Mouse (Mus musculus): Measurements from ENCODE around the gene Car8. TPM values are rescaled to one million over a fixed set of nuclear protein-coding genes. Genes with fewer than 3 reads are reported as not detected.

The Car8 gene
- polyA plus RNA-seq (2015; fragmentation: Nextera tagmentation; extraction: Ambion mirVana): 40.8 and 44.2 TPM in 2 replicates

- Histone ChIP-seq H3K36me3 (no peaks in the 10 kb centered on the region), H3K27me3 (replicated peaks) (no peaks in the 10 kb centered on the region), H3K27ac (peak within 1 kb of the TSS; percentile 51; the same call in 1 of the 2 replicates), H3K4me2 (replicated peaks) (peak within 1 kb of the TSS; percentile 99), H3K9me3 (no peaks in the 10 kb centered on the region), H3K4me3 (replicated peaks) (peak within 1 kb of the TSS; percentile 71), H3K4me1 (replicated peaks) (peaks cover 3% of the 10 kb centered on the region; the same call in 1 of the 2 replicates), H3K9ac (peak within 1 kb of the TSS; percentile 67)
- ATAC-seq: peak; percentile 91
- WGBS: 1% methylated on average over 49 of the region's 49 CpGs
Observed at GRCm38 (mm10) chr4:8238560-8239305, at the start of gene Car8. Car8 (minus strand) TSS chr4:8239041.

- Histone ChIP-seq H3K4me3 (replicated peaks) (no peak overlapping the region), H3K27me3 (replicated peaks) (no peaks in the 10 kb centered on the region), H3K27ac (no peak overlapping the region), H3K4me2 (replicated peaks) (no peak overlapping the region), H3K9me3 (no peaks in the 10 kb centered on the region), H3K9ac (no peak overlapping the region), H3K36me3 (no peaks in the 10 kb centered on the region), H3K4me1 (replicated peaks) (no peaks in the 10 kb centered on the region)
- 89% methylated on average over 1 of the region's 1 CpGs for WGBS
- no peak for ATAC-seq
Observed at GRCm38 (mm10) chr4:8284934-8285333, 46.1 kb upstream of the Car8 start.

GRCm38 (mm10) chr4:8278159-8278558, 39.3 kb upstream of the Car8 start:
- Histone ChIP-seq H3K9me3 (no peaks in the 10 kb centered on the region), H3K36me3 (no peaks in the 10 kb centered on the region), H3K9ac (no peak overlapping the region), H3K27ac (no peak overlapping the region), H3K4me2 (replicated peaks) (no peak overlapping the region), H3K4me1 (replicated peaks) (no peaks in the 10 kb centered on the region), H3K4me3 (replicated peaks) (no peak overlapping the region), H3K27me3 (replicated peaks) (no peaks in the 10 kb centered on the region)
- ATAC-seq: no peak
- WGBS: 95% methylated on average over 2 of the region's 2 CpGs

GRCm38 (mm10) chr4:8249805-8250204, 11.0 kb upstream of the Car8 start:
- Histone ChIP-seq H3K4me3 (replicated peaks) (no peak overlapping the region), H3K9me3 (no peaks in the 10 kb centered on the region), H3K36me3 (no peaks in the 10 kb centered on the region), H3K4me2 (replicated peaks) (no peak overlapping the region), H3K9ac (no peak overlapping the region), H3K4me1 (replicated peaks) (no peaks in the 10 kb centered on the region), H3K27me3 (replicated peaks) (no peaks in the 10 kb centered on the region), H3K27ac (no peak overlapping the region)
- WGBS: 92% methylated on average over 3 of the region's 3 CpGs
- ATAC-seq: no peak

GRCm38 (mm10) chr4:8245495-8246063, 6.7 kb upstream of the Car8 start:
- H3K4me3 ChIP-seq (replicated peaks): no peak overlapping the region
- peak; percentile 89 for ATAC-seq
- no peaks in the 10 kb centered on the region for H3K36me3 ChIP-seq
- H3K9ac ChIP-seq: no peak overlapping the region
- WGBS: 26% methylated on average over 1 of the region's 1 CpGs
- no peaks in the 10 kb centered on the region for H3K27me3 ChIP-seq (replicated peaks)
- no peaks in the 10 kb centered on the region for H3K9me3 ChIP-seq
- no peak overlapping the region for H3K27ac ChIP-seq
- H3K4me1 ChIP-seq (replicated peaks): no peaks in the 10 kb centered on the region
- no peak overlapping the region for H3K4me2 ChIP-seq (replicated peaks)

GRCm38 (mm10) chr4:8245062-8245461, 6.2 kb upstream of the Car8 start:
- no peak overlapping the region for H3K4me3 ChIP-seq (replicated peaks)
- no peaks in the 10 kb centered on the region for H3K27me3 ChIP-seq (replicated peaks)
- no peak overlapping the region for H3K4me2 ChIP-seq (replicated peaks)
- peak; percentile 59 for ATAC-seq
- H3K36me3 ChIP-seq: no peaks in the 10 kb centered on the region
- H3K9me3 ChIP-seq: no peaks in the 10 kb centered on the region
- WGBS: 65% methylated on average over 3 of the region's 3 CpGs
- H3K4me1 ChIP-seq (replicated peaks): no peaks in the 10 kb centered on the region
- H3K9ac ChIP-seq: no peak overlapping the region
- H3K27ac ChIP-seq: no peak overlapping the region

GRCm38 (mm10) chr4:8239699-8240098, 858 bp upstream of the Car8 start:
- Histone ChIP-seq H3K9ac (no peak overlapping the region), H3K36me3 (no peaks in the 10 kb centered on the region), H3K4me2 (replicated peaks) (peak overlapping the region; percentile 99), H3K9me3 (no peaks in the 10 kb centered on the region), H3K27ac (no peak overlapping the region), H3K4me1 (replicated peaks) (peaks cover 3% of the 10 kb centered on the region; the same call in 1 of the 2 replicates), H3K27me3 (replicated peaks) (no peaks in the 10 kb centered on the region), H3K4me3 (replicated peaks) (no peak overlapping the region)
- peak; percentile 44 for ATAC-seq
- WGBS: 47% methylated on average over 11 of the region's 11 CpGs

GRCm38 (mm10) chr4:8239306-8239670, 447 bp upstream of the Car8 start:
- H3K27ac ChIP-seq: peak overlapping the region; percentile 51; the same call in 1 of the 2 replicates
- no peaks in the 10 kb centered on the region for H3K36me3 ChIP-seq
- H3K27me3 ChIP-seq (replicated peaks): no peaks in the 10 kb centered on the region
- H3K4me2 ChIP-seq (replicated peaks): peak overlapping the region; percentile 99
- ATAC-seq: peak; percentile 87
- H3K4me1 ChIP-seq (replicated peaks): peaks cover 3% of the 10 kb centered on the region; the same call in 1 of the 2 replicates
- no peaks in the 10 kb centered on the region for H3K9me3 ChIP-seq
- peak overlapping the region; percentile 67 for H3K9ac ChIP-seq
- H3K4me3 ChIP-seq (replicated peaks): peak overlapping the region; percentile 71
- 21% methylated on average over 11 of the region's 11 CpGs for WGBS

- Histone ChIP-seq H3K36me3 (no peaks in the 10 kb centered on the region), H3K9me3 (no peaks in the 10 kb centered on the region), H3K9ac (no peak overlapping the region), H3K27me3 (replicated peaks) (no peaks in the 10 kb centered on the region), H3K4me2 (replicated peaks) (peak overlapping the region; percentile 24; the same call in 1 of the 2 replicates), H3K4me1 (replicated peaks) (peaks cover 8% of the 10 kb centered on the region; the same call in 1 of the 2 replicates), H3K27ac (peak overlapping the region; percentile 48; the same call in 1 of the 2 replicates), H3K4me3 (replicated peaks) (no peak overlapping the region)
- WGBS: 50% methylated on average over 12 of the region's 12 CpGs
- ATAC-seq: peak; percentile 52
Observed at GRCm38 (mm10) chr4:8232393-8233111, 6.3 kb downstream of the Car8 start.

GRCm38 (mm10) chr4:8231291-8231871, 7.5 kb downstream of the Car8 start:
- WGBS: 75% methylated on average over 5 of the region's 5 CpGs
- no peaks in the 10 kb centered on the region for H3K27me3 ChIP-seq (replicated peaks)
- peaks cover 8% of the 10 kb centered on the region; the same call in 1 of the 2 replicates for H3K4me1 ChIP-seq (replicated peaks)
- no peak overlapping the region for H3K27ac ChIP-seq
- no peak overlapping the region for H3K9ac ChIP-seq
- no peak overlapping the region for H3K4me3 ChIP-seq (replicated peaks)
- H3K4me2 ChIP-seq (replicated peaks): no peak overlapping the region
- H3K9me3 ChIP-seq: no peaks in the 10 kb centered on the region
- H3K36me3 ChIP-seq: no peaks in the 10 kb centered on the region
- ATAC-seq: peak; percentile 75

- no peak overlapping the region for H3K4me3 ChIP-seq (replicated peaks)
- no peaks in the 10 kb centered on the region for H3K9me3 ChIP-seq
- no peak overlapping the region for H3K4me2 ChIP-seq (replicated peaks)
- H3K27ac ChIP-seq: no peak overlapping the region
- peaks cover 8% of the 10 kb centered on the region; the same call in 1 of the 2 replicates for H3K4me1 ChIP-seq (replicated peaks)
- H3K9ac ChIP-seq: no peak overlapping the region
- ATAC-seq: no peak
- no peaks in the 10 kb centered on the region for H3K27me3 ChIP-seq (replicated peaks)
- 70% methylated on average over 3 of the region's 3 CpGs for WGBS
- H3K36me3 ChIP-seq: no peaks in the 10 kb centered on the region
Observed at GRCm38 (mm10) chr4:8229661-8230298, 9.1 kb downstream of the Car8 start.
